Mouse (Mus musculus): ENCODE measurements around the gene Gypa. TPM values are rescaled to one million over a fixed set of nuclear protein-coding genes. Genes with fewer than 3 reads are reported as not detected.

The Gypa gene
- polyA plus RNA-seq, 1 experiment from 2014 or later, result 3.3 TPM

Other genes with a start within 250 kb of the Gypa start
- 0.08 and 0.10 TPM in 2 replicates for gene Frem3, start 117.3 kb downstream of the Gypa start, polyA plus RNA-seq (2015; fragmentation: Nextera tagmentation; extraction: Ambion mirVana)
- gene Smarca5, start 245.7 kb downstream of the Gypa start, polyA plus RNA-seq (2015; fragmentation: Nextera tagmentation; extraction: Ambion mirVana), result 78.5 and 80.9 TPM in 2 replicates

Data from limb, embryonic 13.5 days (tissue).